Mouse (Mus musculus) gonadal fat pad, adult 2 months (tissue): ENCODE measurements around the gene Nynrin. TPM values are rescaled to one million over a fixed set of nuclear protein-coding genes. Genes with fewer than 3 reads are reported as not detected.

Source experiments
- DNase-seq: peaks from one replicate; pipeline ENCODE4 v3.0.0-alpha.2; 2012; ENCODE audit warnings: low read depth
- polyA plus RNA-seq: library from polyadenylated mRNA; depleted of rRNA; stranded (reverse); fragments of >200 nt; gene quantifications from 2 replicates; pipeline ENCODE4 v1.2.3, GENCODE M21; 2012

Nynrin gene
- polyA plus RNA-seq, 1 experiment: 3.4 TPM

DNA sequence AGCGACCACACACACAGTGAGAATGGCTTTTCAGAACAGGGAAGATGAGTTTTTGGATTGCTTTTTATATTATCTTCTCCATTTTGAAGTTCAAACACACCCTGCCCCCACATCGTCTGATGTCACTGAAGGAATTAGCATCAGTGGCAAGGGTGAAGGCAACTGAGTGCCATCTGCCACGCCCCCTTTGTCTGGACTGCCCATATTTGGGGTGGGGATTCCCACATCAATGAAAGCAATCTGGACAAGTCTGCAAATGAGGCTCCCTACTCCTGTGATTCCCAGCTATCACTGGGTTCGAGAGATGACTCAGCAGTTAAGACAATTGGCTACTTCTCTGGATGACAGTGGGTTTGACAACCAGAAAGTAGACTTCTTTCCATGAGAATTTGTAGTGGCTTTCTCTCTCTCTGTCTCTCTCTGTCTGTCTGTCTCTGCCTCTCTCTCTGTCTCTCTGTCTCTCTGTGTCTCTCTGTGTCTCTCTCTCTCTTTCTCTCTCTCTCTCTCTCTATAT lies 12.9 kb upstream of the Nynrin start:
- no peak for DNase-seq

DNA sequence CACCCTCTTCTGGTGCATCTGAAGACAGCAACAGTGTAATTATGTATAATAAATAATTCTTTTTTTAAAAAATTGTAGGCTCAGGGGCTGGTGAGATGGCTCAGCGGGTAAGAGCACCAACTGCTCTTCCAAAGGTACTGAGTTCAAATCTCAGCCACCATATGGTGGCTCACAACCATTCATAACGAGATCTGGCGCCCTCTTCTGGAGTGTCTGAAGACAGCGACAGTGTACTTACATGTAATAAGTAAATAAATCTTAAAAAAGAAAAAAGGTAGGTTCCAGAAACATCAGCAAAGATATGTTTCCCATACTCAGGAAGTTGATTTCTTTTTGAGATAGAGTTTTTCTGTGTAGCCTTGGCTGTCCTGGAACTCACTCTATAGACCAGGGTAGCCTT lies 11.0 kb upstream of the Nynrin start:
- DNase-seq: no peak

- DNase-seq: no peak
Measured at GRCm38 (mm10) chr14:55845506-55846294, 8.1 kb upstream of the Nynrin start.

GRCm38 (mm10) chr14:55850885-55851284 lies 2.9 kb upstream of the Nynrin start:
- DNase-seq: no peak

DNA sequence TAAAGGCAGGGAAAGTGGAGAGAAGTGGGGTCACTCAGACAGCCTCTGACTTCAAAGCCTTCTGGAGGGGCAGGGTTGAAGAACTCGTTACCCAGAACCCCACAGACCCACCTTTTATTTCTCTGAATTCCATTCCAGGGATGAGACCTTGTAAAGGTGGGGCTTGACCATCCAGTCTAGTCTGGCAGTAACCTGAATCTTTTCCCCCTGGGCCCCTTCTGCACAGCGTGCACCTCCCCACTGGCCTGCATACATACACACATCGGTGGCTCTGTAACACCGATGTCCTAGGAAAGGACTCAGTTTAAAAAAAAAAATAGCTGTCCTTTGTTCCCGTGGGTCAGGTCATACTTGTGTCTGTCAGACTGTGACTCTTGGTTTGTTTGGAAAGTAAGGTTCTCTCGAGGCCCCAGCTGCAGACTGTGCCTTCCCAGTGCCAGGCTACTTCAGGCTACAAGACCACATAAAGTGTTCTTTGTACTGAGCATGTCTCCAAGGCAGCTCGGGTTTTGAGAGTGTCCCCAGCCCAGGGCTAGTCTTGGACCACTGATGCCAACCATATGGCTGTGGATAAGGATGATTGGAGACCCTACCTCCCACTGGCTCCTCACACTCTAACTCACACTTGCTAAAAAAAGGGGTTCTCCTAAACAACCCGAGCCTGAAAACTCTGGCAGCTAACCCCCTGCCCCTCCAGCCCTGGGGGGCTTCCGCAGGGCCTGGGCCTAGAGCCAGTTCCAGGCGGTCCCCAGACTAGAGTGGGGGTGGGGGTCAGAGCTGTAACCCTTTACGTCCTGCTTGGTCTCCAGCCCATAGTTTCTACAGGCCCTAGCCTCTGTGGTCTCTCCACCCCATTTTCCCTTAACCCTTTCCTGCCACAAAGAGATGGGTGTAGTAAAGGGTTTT lies 911 bp upstream of the Nynrin start:
- DNase-seq: no peak

DNA sequence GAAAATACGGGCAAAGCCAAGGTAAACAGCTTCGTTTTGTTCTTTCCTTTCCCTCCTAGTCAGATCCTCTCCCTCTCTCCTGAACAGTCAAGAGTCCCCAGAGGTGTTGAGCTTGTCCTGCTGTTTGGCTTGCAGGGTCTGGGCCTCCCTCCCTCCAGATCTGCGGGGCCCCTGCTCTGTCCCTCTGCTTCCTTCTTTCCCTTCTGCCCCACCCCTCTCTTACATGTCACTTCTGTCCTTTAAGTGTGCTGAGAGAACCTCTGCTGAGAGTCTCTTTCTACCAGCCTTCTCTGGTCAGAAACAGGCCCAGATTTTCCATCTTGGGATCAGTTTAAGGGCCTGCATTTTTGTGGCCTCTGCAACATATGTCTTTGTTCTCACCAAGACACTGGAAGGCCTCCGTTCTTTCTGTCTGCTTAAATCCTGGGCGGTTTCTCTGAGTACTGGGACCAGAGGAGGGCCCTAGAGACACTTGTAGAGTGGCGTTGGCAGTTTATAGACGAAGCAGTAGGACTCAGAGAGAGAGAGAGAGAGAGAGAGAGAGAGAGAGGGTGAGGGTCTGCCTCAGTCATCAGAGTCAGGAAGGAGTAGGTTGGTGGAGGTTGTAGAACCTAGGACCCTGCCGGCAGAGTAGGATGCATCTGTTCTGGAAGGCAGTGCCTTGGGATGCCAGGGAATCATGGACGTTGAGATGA lies 743 bp downstream of the Nynrin start:
- DNase-seq: no peak

DNA sequence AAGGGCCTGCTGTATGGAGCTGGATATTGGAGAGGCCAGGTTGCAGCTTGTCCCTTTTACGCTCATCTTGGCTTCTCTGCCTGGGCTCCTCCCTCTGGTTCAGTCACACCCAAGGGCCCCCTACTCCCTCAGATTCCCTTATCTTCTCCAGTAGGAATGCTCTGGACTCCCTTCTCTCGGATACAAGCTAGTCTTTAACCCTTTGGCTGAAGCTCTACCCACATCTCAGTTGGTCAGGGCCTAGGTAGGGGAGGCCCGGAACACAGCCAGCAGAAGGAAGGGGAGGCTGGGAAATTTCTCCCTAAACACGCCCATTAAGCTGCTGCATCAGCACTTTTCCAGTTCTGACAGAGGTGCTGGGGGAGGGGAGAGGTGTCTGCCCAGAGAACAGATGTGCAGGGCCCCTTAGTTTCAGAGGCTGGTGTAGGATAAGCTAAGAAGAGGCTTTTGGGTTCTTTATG lies 1.3 kb downstream of the Nynrin start:
- DNase-seq: no peak

GRCm38 (mm10) chr14:55857588-55857987 lies 3.8 kb downstream of the Nynrin start:
- DNase-seq: no peak

GRCm38 (mm10) chr14:55862186-55862585 lies 8.4 kb downstream of the Nynrin start:
- peak; percentile 66 for DNase-seq

GRCm38 (mm10) chr14:55862970-55863369 lies 9.2 kb downstream of the Nynrin start:
- no peak for DNase-seq

DNA sequence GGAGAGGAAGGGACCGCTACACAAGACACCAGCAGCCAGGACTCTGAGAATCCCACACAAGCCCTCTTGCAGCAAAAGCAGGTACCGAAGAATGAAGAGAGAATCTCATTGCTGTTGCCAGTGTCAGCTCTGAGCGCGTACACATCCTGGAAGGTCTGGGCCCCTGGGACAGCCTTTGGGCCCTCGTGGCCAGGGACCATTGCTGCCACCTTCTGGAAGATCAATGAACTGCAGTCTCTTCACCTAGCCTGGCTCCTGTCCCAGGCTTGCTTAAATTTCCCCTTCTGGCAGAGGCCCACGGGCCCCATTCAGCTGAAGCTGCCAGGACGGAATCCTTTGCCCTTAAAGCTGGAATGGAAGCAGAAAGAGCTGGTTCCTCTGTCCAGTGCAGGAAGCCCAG lies 10.0 kb downstream of the Nynrin start:
- DNase-seq: no peak

DNA sequence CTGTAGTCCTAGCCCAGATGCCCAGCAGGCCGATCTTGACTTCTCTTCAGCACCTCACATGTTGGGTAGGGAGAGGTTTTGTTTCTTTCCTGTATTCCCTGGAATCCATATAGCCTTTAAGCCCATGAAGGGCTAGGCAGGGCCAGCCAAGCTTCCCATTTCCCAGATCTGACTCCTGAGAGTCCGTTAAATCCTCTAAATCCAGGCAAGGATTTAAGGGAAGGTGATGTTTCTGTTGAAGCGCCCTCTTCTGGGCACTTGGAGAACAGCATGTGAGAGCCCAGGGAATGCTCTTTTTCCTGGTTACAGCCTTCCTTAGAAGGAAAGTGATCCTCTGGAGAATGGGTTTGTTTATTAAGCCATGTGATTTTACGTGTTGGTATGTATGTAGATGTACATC lies 13.2 kb downstream of the Nynrin start:
- DNase-seq: no peak

- DNase-seq: no peak
Measured at GRCm38 (mm10) chr14:55868230-55869026, 14.6 kb downstream of the Nynrin start.

GRCm38 (mm10) chr14:55869538-55869937 lies 15.7 kb downstream of the Nynrin start:
- no peak for DNase-seq

GRCm38 (mm10) chr14:55872039-55872438 lies 18.2 kb downstream of the Nynrin start:
- DNase-seq: no peak

GRCm38 (mm10) chr14:55872551-55872950 lies 18.7 kb downstream of the Nynrin start:
- no peak for DNase-seq

- no peak for DNase-seq
Measured at GRCm38 (mm10) chr14:55873242-55873713, 19.5 kb downstream of the Nynrin start.

DNA sequence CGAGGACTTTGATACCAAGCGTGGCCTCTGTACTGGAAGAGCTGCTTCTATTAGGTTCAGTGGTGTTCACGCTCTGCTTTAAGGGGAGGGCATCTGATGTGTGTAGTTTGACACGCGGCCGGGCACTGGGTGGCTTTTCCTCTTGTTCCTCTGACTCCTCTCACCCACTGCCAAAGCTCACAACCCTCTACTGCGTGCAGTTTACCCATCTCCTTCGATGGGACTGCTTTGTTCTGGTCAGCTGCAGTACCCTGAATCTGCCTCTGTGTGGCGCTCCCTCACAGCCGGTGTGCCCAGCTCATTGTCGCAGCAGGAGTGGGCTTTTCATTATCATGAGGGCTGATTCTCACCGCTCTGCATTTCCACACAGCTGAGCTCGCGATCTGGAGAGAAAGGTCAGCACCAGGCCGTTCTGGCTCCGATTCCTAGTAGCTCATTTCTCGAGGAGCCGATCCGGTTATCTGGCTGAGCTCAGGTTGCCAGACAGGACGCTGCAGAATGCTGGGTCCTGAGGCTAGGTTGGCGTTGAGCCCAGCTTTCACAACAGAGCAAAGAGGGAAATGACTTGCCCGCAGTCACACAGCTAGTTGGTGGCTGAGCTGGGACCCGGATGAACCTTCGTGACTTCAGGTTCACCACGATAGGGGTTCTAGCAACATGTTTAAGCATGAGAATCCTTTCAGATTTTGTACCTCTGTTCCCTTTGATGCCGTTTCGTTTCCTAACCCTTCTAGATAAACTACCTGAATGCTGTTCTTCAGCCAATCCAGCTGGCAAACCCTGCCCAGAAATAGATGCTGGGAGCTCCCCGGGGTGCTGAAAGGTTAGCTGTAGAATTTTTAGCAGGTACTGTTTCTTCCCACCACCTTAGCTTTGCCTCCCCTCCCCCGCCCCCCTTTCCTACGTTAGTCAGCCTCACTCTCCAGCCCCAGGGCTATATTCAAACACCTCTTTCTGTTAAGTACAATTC lies 20.2 kb downstream of the Nynrin start:
- no peak for DNase-seq

- DNase-seq: no peak
Measured at GRCm38 (mm10) chr14:55877469-55878315, 23.9 kb downstream of the Nynrin start.
